Mouse (Mus musculus): ENCODE data around the gene Rnd3. TPM values are rescaled to one million over a fixed set of nuclear protein-coding genes. Genes with fewer than 3 reads are reported as not detected.

Rnd3 gene
- total and polyA plus RNA-seq, 2 experiments from 2014 or later, result 70.4 to 88.9 TPM

DNA sequence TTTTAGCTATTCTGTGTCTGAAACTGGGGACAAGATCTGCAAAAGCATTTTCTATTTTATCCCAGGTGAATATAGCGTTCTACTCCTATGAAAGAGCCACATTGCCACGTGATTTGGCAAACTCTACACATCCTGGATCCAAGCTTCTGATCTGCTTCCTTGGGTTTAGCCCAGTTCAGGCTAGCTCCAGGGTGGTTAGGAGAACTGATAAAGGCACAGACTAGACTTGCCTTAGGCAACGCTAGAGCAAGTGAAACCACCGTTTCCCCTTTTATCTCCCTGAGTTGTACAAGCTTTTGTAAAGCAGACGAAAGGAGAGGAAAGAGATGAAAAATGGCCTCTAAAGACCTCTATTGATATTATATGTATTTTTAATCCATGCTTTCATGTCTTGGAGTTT, 40.3 kb downstream of the Rnd3 start:
- WGBS, result 53% methylated on average over 5 of the region's 5 CpGs
- ATAC-seq (ENCODE audit: low FRiP score) (no peak), DNase-seq (ENCODE audit: low spot score) (no peak)
- Histone ChIP-seq H3K9ac (replicated peaks; ENCODE audit: low read length, poor library complexity, severe bottlenecking) (no peak overlapping the region), H3K27me3 (ENCODE audit: insufficient read depth, low read length) (no peaks in the 10 kb centered on the region), H3K9me3 (ENCODE audit: low read length) (no peaks in the 10 kb centered on the region), H3K4me1 (ENCODE audit: insufficient read depth, low read length) (no peaks in the 10 kb centered on the region), H3K4me3 (ENCODE audit: low read depth, low read length) (no peak overlapping the region), H3K4me2 (ENCODE audit: low read depth, low read length, poor library complexity, severe bottlenecking) (no peak overlapping the region), H3K36me3 (ENCODE audit: insufficient read depth, low read length) (no peaks in the 10 kb centered on the region), H3K27ac (ENCODE audit: low read depth, low read length) (no peak overlapping the region)
- TF ChIP-seq CTCF (IDR thresholded peaks at IDR 0.05), result no peak

GRCm38 (mm10) chr2:51101187-51101586, 47.7 kb downstream of the Rnd3 start:
- Histone ChIP-seq H3K27ac (ENCODE audit: low read depth, low read length) (no peak overlapping the region), H3K4me3 (ENCODE audit: low read depth, low read length) (no peak overlapping the region), H3K9ac (replicated peaks; ENCODE audit: low read length, poor library complexity, severe bottlenecking) (no peak overlapping the region), H3K9me3 (ENCODE audit: low read length) (no peaks in the 10 kb centered on the region), H3K27me3 (ENCODE audit: insufficient read depth, low read length) (no peaks in the 10 kb centered on the region), H3K4me2 (ENCODE audit: low read depth, low read length, poor library complexity, severe bottlenecking) (no peak overlapping the region), H3K4me1 (ENCODE audit: insufficient read depth, low read length) (no peaks in the 10 kb centered on the region), H3K36me3 (ENCODE audit: insufficient read depth, low read length) (no peaks in the 10 kb centered on the region)
- DNase-seq (ENCODE audit: low spot score) (no peak), ATAC-seq (ENCODE audit: low FRiP score) (no peak)
- no peak for TF ChIP-seq CTCF (IDR thresholded peaks at IDR 0.05)
- WGBS, result 72% methylated on average over 4 of the region's 4 CpGs

- Histone ChIP-seq H3K9me3 (ENCODE audit: low read length) (no peaks in the 10 kb centered on the region), H3K36me3 (ENCODE audit: insufficient read depth, low read length) (no peaks in the 10 kb centered on the region), H3K4me2 (ENCODE audit: low read depth, low read length, poor library complexity, severe bottlenecking) (no peak overlapping the region), H3K9ac (replicated peaks; ENCODE audit: low read length, poor library complexity, severe bottlenecking) (no peak overlapping the region), H3K27ac (ENCODE audit: low read depth, low read length) (no peak overlapping the region), H3K27me3 (ENCODE audit: insufficient read depth, low read length) (no peaks in the 10 kb centered on the region), H3K4me1 (ENCODE audit: insufficient read depth, low read length) (no peaks in the 10 kb centered on the region), H3K4me3 (ENCODE audit: low read depth, low read length) (no peak overlapping the region)
- 50% methylated on average over 9 of the region's 9 CpGs for WGBS
- DNase-seq (ENCODE audit: low spot score) (peak; percentile 58), ATAC-seq (ENCODE audit: low FRiP score) (no peak)
- TF ChIP-seq CTCF (IDR thresholded peaks at IDR 0.05), result no peak
Measured at GRCm38 (mm10) chr2:51099987-51100386, 48.9 kb downstream of the Rnd3 start.

GRCm38 (mm10) chr2:51099240-51099639, 49.7 kb downstream of the Rnd3 start:
- WGBS, result 81% methylated on average over 1 of the region's 1 CpGs
- no peaks in the 10 kb centered on the region for H3K4me1 ChIP-seq (ENCODE audit: insufficient read depth, low read length)
- H3K36me3 ChIP-seq (ENCODE audit: insufficient read depth, low read length), result no peaks in the 10 kb centered on the region
- H3K4me2 ChIP-seq (ENCODE audit: low read depth, low read length, poor library complexity, severe bottlenecking), result no peak overlapping the region
- DNase-seq (ENCODE audit: low spot score), result no peak
- H3K9ac ChIP-seq (replicated peaks; ENCODE audit: low read length, poor library complexity, severe bottlenecking), result no peak overlapping the region
- TF ChIP-seq CTCF (IDR thresholded peaks at IDR 0.05), result no peak
- H3K9me3 ChIP-seq (ENCODE audit: low read length), result no peaks in the 10 kb centered on the region
- H3K4me3 ChIP-seq (ENCODE audit: low read depth, low read length), result no peak overlapping the region
- no peaks in the 10 kb centered on the region for H3K27me3 ChIP-seq (ENCODE audit: insufficient read depth, low read length)
- no peak overlapping the region for H3K27ac ChIP-seq (ENCODE audit: low read depth, low read length)
- ATAC-seq (ENCODE audit: low FRiP score), result no peak

DNA sequence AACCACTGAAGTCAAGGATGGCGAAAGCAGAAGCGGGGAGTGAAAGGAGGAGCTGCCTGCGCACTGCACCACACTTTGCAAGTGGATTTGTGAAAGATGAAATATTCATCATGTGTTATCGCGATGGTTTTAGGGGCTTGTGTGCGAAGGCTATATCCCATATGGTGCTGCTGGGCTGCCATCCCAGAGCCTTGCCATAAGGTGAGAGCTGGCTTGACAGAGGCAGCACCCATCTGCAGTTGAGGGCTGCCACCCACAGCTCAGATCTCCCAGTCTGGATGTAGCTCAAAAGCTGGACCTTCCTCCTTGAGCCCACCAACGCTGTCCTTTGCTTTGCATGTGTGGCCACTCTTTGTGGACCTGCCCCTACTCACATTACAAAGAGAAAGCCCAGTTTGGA, 58.2 kb downstream of the Rnd3 start:
- no peaks in the 10 kb centered on the region for H3K27me3 ChIP-seq (ENCODE audit: insufficient read depth, low read length)
- no peak for TF ChIP-seq CTCF (IDR thresholded peaks at IDR 0.05)
- ATAC-seq (ENCODE audit: low FRiP score) (no peak), DNase-seq (ENCODE audit: low spot score) (peak; percentile 74)
- WGBS, result 37% methylated on average over 7 of the region's 7 CpGs
- 0 out of 2 replicates have a peak, but pooled peaks cover 9% of the 10 kb centered on the region for H3K4me1 ChIP-seq (ENCODE audit: insufficient read depth, low read length)
- no peak overlapping the region for H3K4me2 ChIP-seq (ENCODE audit: low read depth, low read length, poor library complexity, severe bottlenecking)
- H3K4me3 ChIP-seq (ENCODE audit: low read depth, low read length), result no peak overlapping the region
- H3K27ac ChIP-seq (ENCODE audit: low read depth, low read length), result no peak overlapping the region
- H3K9me3 ChIP-seq (ENCODE audit: low read length), result no peaks in the 10 kb centered on the region
- no peak overlapping the region for H3K9ac ChIP-seq (replicated peaks; ENCODE audit: low read length, poor library complexity, severe bottlenecking)
- no peaks in the 10 kb centered on the region for H3K36me3 ChIP-seq (ENCODE audit: insufficient read depth, low read length)

DNA sequence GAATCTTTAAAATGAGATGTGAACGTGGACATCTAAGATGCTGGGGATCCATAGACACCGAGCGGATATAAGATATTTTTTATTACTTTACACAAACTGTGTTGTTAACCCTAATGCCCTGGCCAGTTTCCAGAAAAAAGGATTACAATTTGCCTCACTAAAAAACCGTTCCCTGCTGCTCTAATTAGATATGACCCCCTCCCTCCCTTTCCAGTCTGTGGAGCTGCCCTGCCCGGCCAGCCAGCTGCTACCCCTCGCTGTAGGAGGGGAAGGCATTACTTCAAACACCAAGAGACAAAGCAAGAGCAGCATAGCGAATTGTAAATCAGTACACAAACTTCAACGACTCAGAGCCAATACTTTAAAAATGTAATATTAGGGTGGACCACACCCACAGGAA, 58.9 kb downstream of the Rnd3 start:
- Histone ChIP-seq H3K27me3 (ENCODE audit: insufficient read depth, low read length) (no peaks in the 10 kb centered on the region), H3K9me3 (ENCODE audit: low read length) (no peaks in the 10 kb centered on the region), H3K4me1 (ENCODE audit: insufficient read depth, low read length) (0 out of 2 replicates have a peak, but pooled peaks cover 9% of the 10 kb centered on the region), H3K27ac (ENCODE audit: low read depth, low read length) (no peak overlapping the region), H3K36me3 (ENCODE audit: insufficient read depth, low read length) (no peaks in the 10 kb centered on the region), H3K4me2 (ENCODE audit: low read depth, low read length, poor library complexity, severe bottlenecking) (no peak overlapping the region), H3K4me3 (ENCODE audit: low read depth, low read length) (no peak overlapping the region), H3K9ac (replicated peaks; ENCODE audit: low read length, poor library complexity, severe bottlenecking) (no peak overlapping the region)
- DNase-seq (ENCODE audit: low spot score) (peak; percentile 66), ATAC-seq (ENCODE audit: low FRiP score) (no peak; the same call in 1 of the 2 replicates)
- 23% methylated on average over 8 of the region's 8 CpGs for WGBS
- TF ChIP-seq CTCF (IDR thresholded peaks at IDR 0.05), result no peak
